Mouse (Mus musculus): Measurements from ENCODE around the gene Zfp93.

- TF ChIP-seq CTCF (IDR thresholded peaks at IDR 0.05; ENCODE audit: insufficient read depth, low read depth, low read length) (no peak), POLR2A (IDR thresholded peaks at IDR 0.05; ENCODE audit: insufficient read depth, low read depth, low read length) (no peak)
Observed at GRCm38 (mm10) chr7:24274456-24274855, 4.2 kb downstream of the Zfp93 start.
